Mouse (Mus musculus) spleen, postnatal 4 days (tissue): ENCODE measurements at regions not wholly inside any gene's neighbourhood (a gene's known extent, or its start where the extent isn't known, plus 50 kb on each side); places are given as distances from the start of the nearest gene placed in this dataset.
A peak's percentile ranks its signal among the peaks of the same experiment; 100 is the strongest.

Experiments used
- DNase-seq, 2 experiments: peaks; one replicate each; pipeline ENCODE4 v3.0.0; 2022; ENCODE audit warnings: low spot score in 2 of 2

GRCm38 (mm10) chr8:23504704-23505103 lies 1093.5 kb downstream of the Mrps31 start:
- DNase-seq, result no peak

DNA sequence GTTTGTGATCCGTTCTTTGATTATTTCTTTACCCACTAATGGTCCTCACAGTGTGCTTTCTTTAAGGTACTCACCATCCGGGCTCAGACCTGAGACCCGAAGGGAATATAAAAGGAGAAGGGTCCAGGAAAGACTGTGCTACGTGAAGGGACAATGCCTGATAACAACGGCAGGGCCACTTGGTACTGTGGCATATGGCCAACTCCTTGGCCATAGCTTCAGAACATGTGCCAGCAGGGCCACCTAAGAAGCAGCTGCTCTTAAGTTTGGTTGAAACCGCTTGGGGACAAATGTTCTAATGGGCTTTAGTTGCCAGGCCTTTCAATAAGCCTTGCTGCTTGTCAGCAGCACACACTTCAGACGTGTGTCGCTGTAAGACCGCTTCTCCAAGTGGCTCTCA lies 1094.1 kb downstream of the Mrps31 start:
- DNase-seq, result no peak

DNA sequence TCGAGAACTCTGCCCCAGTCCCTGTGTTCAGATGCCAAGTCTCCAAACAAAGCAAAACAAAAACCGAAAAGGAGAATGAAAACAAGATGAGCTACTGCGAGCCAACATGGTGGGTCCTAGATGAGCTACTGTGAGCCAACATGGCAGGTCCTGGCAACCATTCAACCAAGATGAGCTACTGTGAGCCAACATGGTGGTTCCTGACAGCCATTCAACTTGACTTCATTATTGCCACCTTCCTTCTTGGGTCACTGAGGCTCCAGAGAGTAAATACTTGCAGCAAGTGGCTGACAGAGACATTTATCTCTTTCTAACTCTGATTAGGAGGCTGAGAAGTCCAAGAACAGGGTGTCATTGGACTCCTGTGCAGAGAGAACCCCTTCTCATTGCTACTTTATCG lies 1094.8 kb downstream of the Mrps31 start:
- no peak for DNase-seq

GRCm38 (mm10) chr8:23507661-23508060 lies 1096.5 kb downstream of the Mrps31 start:
- no peak for DNase-seq

DNA sequence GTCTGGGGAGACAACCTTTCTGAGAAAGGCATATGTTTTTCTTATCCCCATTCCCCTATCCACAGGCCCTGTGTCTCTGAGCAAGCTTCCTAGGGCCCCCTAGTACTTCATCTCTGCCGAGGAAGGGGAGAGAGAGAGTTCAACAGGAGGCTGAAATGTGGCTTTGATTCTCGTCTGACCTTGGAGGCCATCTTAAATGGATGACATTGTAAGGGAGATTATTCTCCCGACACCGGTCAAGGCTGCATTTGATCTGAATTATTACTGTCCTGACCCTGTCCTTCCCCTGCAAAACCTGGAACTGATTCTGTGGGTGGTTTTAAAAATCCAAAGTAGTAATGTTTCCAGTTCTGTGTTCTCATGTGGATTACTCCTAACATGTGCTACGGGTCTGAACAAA lies 1098.9 kb downstream of the Mrps31 start:
- no peak for DNase-seq

DNA sequence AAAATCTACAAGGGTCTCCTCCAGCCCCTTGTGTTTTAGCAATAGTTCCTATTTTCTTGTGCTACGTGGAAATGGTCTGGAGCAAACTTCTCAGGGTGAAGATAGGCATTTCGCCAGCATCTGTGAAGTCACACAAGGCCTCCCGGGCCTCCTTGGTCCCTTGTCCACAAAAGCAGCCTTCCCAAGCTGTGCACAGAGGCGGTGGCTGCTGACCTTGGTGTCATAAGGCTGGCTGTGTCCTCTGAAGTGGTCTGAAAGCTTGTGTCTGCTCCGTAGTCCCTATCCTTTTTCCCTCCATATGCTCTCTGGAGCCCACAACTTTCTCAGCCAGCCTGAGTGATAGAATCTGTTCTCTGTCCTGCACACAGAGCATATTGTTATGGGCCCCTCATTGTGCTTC lies 1099.4 kb downstream of the Mrps31 start:
- no peak for DNase-seq

- DNase-seq, result no peak
Observed at GRCm38 (mm10) chr8:23511264-23511663, 1100.1 kb downstream of the Mrps31 start.

GRCm38 (mm10) chr8:23511792-23512191 lies 1100.6 kb downstream of the Mrps31 start:
- no peak for DNase-seq

- DNase-seq, result no peak
Observed at GRCm38 (mm10) chr8:23516469-23516868, 1105.3 kb downstream of the Mrps31 start.

GRCm38 (mm10) chr8:23531551-23532142 lies 1120.5 kb downstream of the Mrps31 start:
- DNase-seq, result no peak

DNA sequence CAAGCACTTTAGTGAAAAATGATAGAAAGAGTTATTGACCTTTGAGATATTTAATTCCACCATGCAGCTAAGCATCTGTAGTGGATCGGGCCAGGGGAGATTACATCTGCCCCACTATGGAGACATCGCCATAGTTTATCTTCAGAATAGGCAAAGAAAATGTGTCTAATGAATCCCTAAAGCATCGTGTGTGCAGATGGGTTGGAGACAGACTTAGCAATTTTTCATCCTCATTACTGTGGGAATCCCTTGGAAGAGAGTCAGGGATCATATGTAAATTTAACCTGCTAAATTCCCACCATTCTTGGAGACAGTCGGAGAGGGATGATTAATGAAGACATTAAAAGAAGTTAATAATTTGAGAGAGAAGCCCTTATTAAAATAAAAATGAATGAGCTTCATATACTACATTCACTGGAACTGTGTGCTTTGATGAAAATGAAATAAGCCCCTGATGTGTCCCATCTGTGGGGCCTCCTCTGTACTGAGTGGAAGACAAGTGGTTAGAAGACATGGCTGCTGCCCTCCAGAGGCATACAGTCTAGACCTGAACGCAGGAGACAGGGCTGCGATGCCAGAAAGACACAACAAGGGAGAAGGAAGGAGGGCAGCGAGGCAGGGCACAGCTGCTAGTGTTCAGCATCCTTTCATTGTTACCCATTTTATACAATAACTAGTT lies 1126.7 kb downstream of the Mrps31 start:
- no peak for DNase-seq

- DNase-seq, result no peak
Observed at GRCm38 (mm10) chr8:23553565-23554473, 1142.7 kb downstream of the Mrps31 start.

DNA sequence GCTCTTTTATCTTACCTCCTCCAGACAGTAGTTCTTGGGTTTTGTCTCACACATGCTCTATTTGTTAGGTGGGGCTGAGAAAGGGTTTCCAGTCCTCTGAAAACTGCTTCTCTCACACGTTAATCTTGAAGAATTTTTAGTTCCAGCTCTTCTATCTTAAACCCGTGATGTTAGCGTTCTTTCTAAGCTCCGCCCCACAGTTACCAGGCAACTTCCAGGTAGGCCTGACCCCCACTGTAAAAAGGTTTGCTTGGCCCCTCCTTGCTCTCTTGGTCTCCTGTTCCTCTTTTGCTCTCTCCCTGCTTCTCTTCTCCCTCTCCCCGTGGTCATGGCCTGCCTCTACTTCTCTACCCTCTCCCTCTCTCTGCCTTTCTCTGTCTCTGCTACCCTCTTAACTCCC lies 1149.7 kb downstream of the Mrps31 start:
- peak in 1 of 2 experiments; percentile 31 for DNase-seq

- no peak for DNase-seq
Observed at GRCm38 (mm10) chr8:23561683-23562385, 1150.7 kb downstream of the Mrps31 start.

DNA sequence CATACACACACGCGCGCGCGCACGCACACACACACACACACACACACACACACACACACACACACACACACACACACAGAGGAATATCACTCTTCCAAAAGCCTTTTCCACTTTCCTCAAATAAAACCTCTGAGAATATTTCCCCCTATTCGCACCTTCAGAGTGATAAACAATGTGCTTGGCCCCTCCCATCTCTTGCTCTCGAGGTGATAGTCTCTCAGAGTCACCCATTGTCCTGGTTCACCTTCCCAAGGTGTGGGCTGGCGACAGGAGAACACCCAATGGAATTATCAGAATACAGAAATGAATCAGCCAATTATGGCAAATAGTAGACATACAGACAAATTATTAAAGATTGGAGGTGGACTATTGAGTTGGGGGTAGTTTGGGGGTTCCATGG lies 1151.3 kb downstream of the Mrps31 start:
- DNase-seq, result no peak

DNA sequence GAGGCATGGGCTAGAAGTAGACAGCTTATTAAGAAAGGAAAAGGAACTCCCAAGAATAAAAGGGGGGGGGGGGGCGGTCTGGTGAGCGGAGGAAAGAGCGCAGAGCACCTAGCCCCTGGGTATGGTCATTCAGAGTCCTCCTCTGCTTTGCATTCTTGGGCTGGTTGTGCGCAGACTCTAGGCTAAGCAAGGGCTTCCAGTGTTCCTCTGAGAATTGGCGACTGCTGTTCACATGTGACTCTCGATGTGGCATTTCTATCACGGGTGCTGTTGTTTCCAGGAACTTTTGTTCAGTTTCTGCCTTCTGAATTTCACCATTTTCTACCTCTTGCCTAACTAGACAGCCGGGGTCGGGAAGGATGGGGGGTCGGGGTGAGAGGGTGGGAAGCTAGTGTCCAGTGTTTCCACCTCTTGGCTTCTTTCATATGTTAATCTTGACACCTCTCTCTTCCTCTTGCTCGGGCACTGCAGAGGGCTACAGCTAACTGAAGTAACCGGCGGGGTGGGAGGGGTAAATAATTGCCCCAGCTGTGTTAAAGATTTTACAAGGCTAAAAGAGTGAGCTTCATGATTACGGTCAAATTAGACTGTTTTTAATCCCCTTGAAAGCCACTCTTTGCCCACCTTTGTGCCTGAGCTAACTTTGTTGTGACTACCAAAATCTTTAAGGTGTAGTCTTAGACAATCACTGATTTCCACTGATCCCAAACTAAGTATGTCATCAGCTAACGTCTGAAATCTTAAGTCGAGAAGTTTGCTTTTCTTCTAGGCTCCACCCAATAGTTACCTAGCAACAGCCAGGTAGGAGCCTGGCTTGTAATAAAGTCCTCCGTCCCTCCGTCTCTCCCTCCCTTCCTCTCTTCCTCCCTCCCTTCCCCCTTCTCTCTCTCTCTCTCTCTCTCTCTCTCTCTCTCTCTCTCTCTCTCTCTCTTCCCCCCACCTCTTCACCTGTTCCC lies 1152.2 kb downstream of the Mrps31 start:
- DNase-seq, result peak in 1 of 2 experiments; percentile 2

- DNase-seq, result no peak
Observed at GRCm38 (mm10) chr8:23567906-23568305, 1156.7 kb downstream of the Mrps31 start.

DNA sequence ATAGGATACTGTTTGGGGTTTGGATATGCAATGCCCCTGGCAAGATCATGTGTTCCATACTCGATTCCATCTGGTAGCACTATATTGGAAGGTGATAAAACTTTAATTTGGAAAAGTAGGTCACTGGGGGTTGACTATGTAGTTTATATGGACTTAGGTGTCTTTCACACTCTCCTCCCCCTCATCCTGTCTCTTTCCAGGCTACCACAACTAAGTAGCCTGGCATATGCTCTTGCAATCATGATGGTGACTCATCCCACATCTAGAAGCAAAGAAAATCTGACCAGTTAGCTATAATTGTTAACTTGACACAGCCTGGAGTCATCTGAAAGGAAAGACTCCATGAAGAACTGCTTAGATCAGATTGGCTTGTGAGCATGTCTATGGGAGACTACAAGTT lies 1154.3 kb downstream of the Adam3 start:
- DNase-seq, result no peak

GRCm38 (mm10) chr8:23580106-23580505 lies 1145.5 kb downstream of the Adam3 start:
- DNase-seq, result no peak

DNA sequence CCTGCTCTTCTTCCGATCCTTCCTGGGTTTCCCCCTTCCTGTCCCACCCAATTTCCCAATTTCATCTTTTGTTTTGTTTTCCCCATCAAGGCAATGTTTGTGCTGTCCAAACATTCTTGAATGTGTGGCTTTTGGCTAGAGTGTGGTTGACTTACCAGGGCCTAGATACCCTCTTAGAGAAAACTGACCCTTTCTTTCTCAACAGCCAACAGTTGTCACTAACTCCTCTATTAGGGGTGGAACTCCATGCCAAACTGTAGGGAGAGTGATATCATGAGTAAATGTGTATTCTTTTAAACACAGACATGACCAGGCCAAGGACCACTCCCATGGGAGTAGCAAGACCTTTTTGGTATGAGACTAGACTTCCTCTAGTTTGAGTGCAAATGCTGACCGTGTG lies 1145.0 kb downstream of the Adam3 start:
- DNase-seq, result no peak
